In genomic region chr3:141466061-141466460, GRCm38 (mm10) we compare ENCODE assay signal across 7 mouse cellular contexts. TPM values are rescaled to one million over a fixed set of nuclear protein-coding genes. Genes with fewer than 3 reads are reported as not detected.
A peak's percentile ranks its signal among the peaks of the same experiment; 100 is the strongest.
DNase-seq lines count a peak whose midpoint lies in the region; ATAC-seq and TF ChIP-seq lines count a peak whose summit lies in the region.

No protein-coding gene starts in this region.

- H3K36me3 ChIP-seq in ES-Bruce4 (ENCODE audit: control insufficient read depth, insufficient read depth, low read length, poor library complexity, severe bottlenecking), result no peaks in the 10 kb centered on the region
- no peaks in the 10 kb centered on the region for H3K36me3 ChIP-seq in intestine, embryonic 15.5 days
- H3K36me3 ChIP-seq in limb, embryonic 13.5 days, result no peaks in the 10 kb centered on the region
- H3K36me3 ChIP-seq in neural tube, embryonic 15.5 days, result no peaks in the 10 kb centered on the region

- H3K9ac ChIP-seq in ES-Bruce4 (ENCODE audit: low read depth, poor library complexity, severe bottlenecking), result no peak overlapping the region
- H3K9ac ChIP-seq in intestine, embryonic 15.5 days, result peak overlapping the region; percentile 68
- H3K9ac ChIP-seq in limb, embryonic 13.5 days, result peak overlapping the region; percentile 86
- H3K9ac ChIP-seq in neural tube, embryonic 15.5 days (replicated peaks), result peak overlapping the region; percentile 81

- TF ChIP-seq POLR2A in ES-Bruce4 (IDR thresholded peaks at IDR 0.05; ENCODE audit: insufficient read depth, low read length), result no peak
- no peak for TF ChIP-seq POLR2A in embryonic fibroblast, embryonic 13.5 days (IDR thresholded peaks at IDR 0.05; ENCODE audit: low read depth, low read length)

- peak; percentile 5 to 20 for DNase-seq in adrenal gland, postnatal 36 days
- DNase-seq in T-cell, adult 2 months (ENCODE audit: low spot score), result no peak

- H3K4me2 ChIP-seq in intestine, embryonic 15.5 days (replicated peaks), result peak overlapping the region; percentile 95
- peak overlapping the region; percentile 74 for H3K4me2 ChIP-seq in limb, embryonic 13.5 days (replicated peaks)
- peak overlapping the region; percentile 70 for H3K4me2 ChIP-seq in neural tube, embryonic 15.5 days

- H3K4me1 ChIP-seq in ES-Bruce4 (ENCODE audit: control insufficient read depth, insufficient read depth, low read length), result no peaks in the 10 kb centered on the region
- no peaks in the 10 kb centered on the region for H3K4me1 ChIP-seq in embryonic fibroblast, embryonic 13.5 days (ENCODE audit: control insufficient read depth, insufficient read depth, low read length)
- no peaks in the 10 kb centered on the region for H3K4me1 ChIP-seq in intestine, embryonic 15.5 days (replicated peaks)
- H3K4me1 ChIP-seq in limb, embryonic 13.5 days, result peaks cover 43% of the 10 kb centered on the region
- peaks cover 39% of the 10 kb centered on the region for H3K4me1 ChIP-seq in neural tube, embryonic 15.5 days

- no peak for TF ChIP-seq EP300 in ES-Bruce4 (IDR thresholded peaks at IDR 0.05; ENCODE audit: insufficient read depth, low read depth, low read length)

- H3K27me3 ChIP-seq in ES-Bruce4 (ENCODE audit: control insufficient read depth, insufficient read depth, low read length, poor library complexity, severe bottlenecking), result peaks cover 10% of the 10 kb centered on the region
- peaks cover 26% of the 10 kb centered on the region for H3K27me3 ChIP-seq in intestine, embryonic 15.5 days (replicated peaks)
- peaks cover 17% of the 10 kb centered on the region for H3K27me3 ChIP-seq in limb, embryonic 13.5 days
- H3K27me3 ChIP-seq in neural tube, embryonic 15.5 days (replicated peaks), result no peaks in the 10 kb centered on the region

- peak overlapping the region; percentile 75; the same call in 1 of the 2 replicates for H3K4me3 ChIP-seq in ES-Bruce4 (ENCODE audit: low read depth, low read length)
- H3K4me3 ChIP-seq in embryonic fibroblast, embryonic 13.5 days (ENCODE audit: insufficient read depth, low read length), result peak overlapping the region; percentile 72
- peak overlapping the region; percentile 78 for H3K4me3 ChIP-seq in intestine, embryonic 15.5 days (replicated peaks)
- peak overlapping the region; percentile 74 for H3K4me3 ChIP-seq in limb, embryonic 13.5 days
- H3K4me3 ChIP-seq in neural tube, embryonic 15.5 days (replicated peaks), result peak overlapping the region; percentile 85

- no peak for ATAC-seq in intestine, embryonic 15.5 days
- no peak for ATAC-seq in limb, embryonic 13.5 days (ENCODE audit: low FRiP score, low read depth)
- peak; percentile 16 for ATAC-seq in neural tube, embryonic 15.5 days (ENCODE audit: low FRiP score)

- no peak for TF ChIP-seq CTCF in ES-Bruce4 (IDR thresholded peaks at IDR 0.05; ENCODE audit: low read depth, low read length)
- no peak for TF ChIP-seq CTCF in embryonic fibroblast, embryonic 13.5 days (IDR thresholded peaks at IDR 0.05; ENCODE audit: borderline replicate concordance, insufficient read depth, low read length)

- no peak overlapping the region for H3K27ac ChIP-seq in ES-Bruce4 (ENCODE audit: insufficient read depth, low read length)
- H3K27ac ChIP-seq in embryonic fibroblast, embryonic 13.5 days (ENCODE audit: insufficient read depth, low read length), result no peak overlapping the region
- H3K27ac ChIP-seq in intestine, embryonic 15.5 days, result no peak overlapping the region
- peak overlapping the region; percentile 92 for H3K27ac ChIP-seq in limb, embryonic 13.5 days
- H3K27ac ChIP-seq in neural tube, embryonic 15.5 days (replicated peaks), result peak overlapping the region; percentile 96

- no peaks in the 10 kb centered on the region for H3K9me3 ChIP-seq in ES-Bruce4 (replicated peaks; ENCODE audit: control insufficient read depth, insufficient read depth, low read length, poor library complexity, severe bottlenecking)
- no peaks in the 10 kb centered on the region for H3K9me3 ChIP-seq in intestine, embryonic 15.5 days
- H3K9me3 ChIP-seq in limb, embryonic 13.5 days, result no peaks in the 10 kb centered on the region
- no peaks in the 10 kb centered on the region for H3K9me3 ChIP-seq in neural tube, embryonic 15.5 days (replicated peaks)

- WGBS in intestine, embryonic 15.5 days, result under 1% methylated on average over 20 of the region's 20 CpGs
- WGBS in limb, embryonic 13.5 days, result under 1% methylated on average over 20 of the region's 20 CpGs
- WGBS in neural tube, embryonic 15.5 days, result 1% methylated on average over 20 of the region's 20 CpGs

RNA-seq across cellular contexts. Expression of gene Unc5c, which starts 1.0 kb away (rescaled TPM):
- 0.58 and 1.0 TPM in 2 replicates for polyA plus RNA-seq in ES-Bruce4 (2011; ENCODE audit: insufficient read depth, insufficient read length, low read depth, missing spikeins)
- total RNA-seq in adrenal gland, postnatal 36 days (2021), result 1 to 10 TPM; 3.3 to 3.9 TPM
- polyA plus RNA-seq in embryonic fibroblast, embryonic 13.5 days (2011; ENCODE audit: insufficient read length, low read depth, missing spikeins), result 18.2 and 23.8 TPM in 2 replicates
- 8.2 and 8.9 TPM in 2 replicates for polyA plus RNA-seq in intestine, embryonic 15.5 days (2015; fragmentation: Nextera tagmentation; extraction: Ambion mirVana)
- polyA plus RNA-seq in limb, embryonic 13.5 days (2015; fragmentation: Nextera tagmentation; extraction: Ambion mirVana), result 31.5 and 31.6 TPM in 2 replicates
- polyA plus RNA-seq in neural tube, embryonic 15.5 days (2015; fragmentation: Nextera tagmentation; extraction: Ambion mirVana), result 14.8 and 16.7 TPM in 2 replicates

Comparison
In these comparisons a context has a peak if more than half of its experiments do, and no peak if none do; other contexts are left out.
1. H3K27ac ChIP-seq: peak in limb, embryonic 13.5 days (single experiment) and neural tube, embryonic 15.5 days (single experiment); none in ES-Bruce4 (single experiment), embryonic fibroblast, embryonic 13.5 days (single experiment) and intestine, embryonic 15.5 days (single experiment).
2. Peak in every context shown above with its lines, with median percentiles within 50 percentile points of each other: H3K4me3 ChIP-seq and H3K4me2 ChIP-seq.